Mouse (Mus musculus) hindbrain, embryonic 10.5 days (tissue): ENCODE results near the gene Cdca5. TPM values are rescaled to one million over a fixed set of nuclear protein-coding genes. Genes with fewer than 3 reads are reported as not detected.

Experiments used
- DNase-seq: peaks from one replicate; pipeline ENCODE4 v3.0.0-alpha.2; 2017; ENCODE audit warnings: low spot score
- H3K27ac ChIP-seq: fragments of 300-500 bp; sonication (generic); 2 replicates; pipeline ENCODE4 v1.5.1; 2016; ENCODE audit warnings: mild to moderate bottlenecking, moderate library complexity
- H3K27me3 ChIP-seq: fragments of 300-500 bp; sonication (generic); 2 replicates; pipeline ENCODE4 v1.6.1; 2016; ENCODE audit warnings: mild to moderate bottlenecking; ENCODE audit not compliant: poor library complexity, insufficient read depth, severe bottlenecking
- H3K36me3 ChIP-seq: fragments of 300-500 bp; sonication (generic); 2 replicates; pipeline ENCODE4 v1.6.1; 2016; ENCODE audit warnings: mild to moderate bottlenecking, moderate library complexity
- H3K4me1 ChIP-seq: fragments of 300-500 bp; sonication (generic); replicated peaks from 2 replicates; pipeline ENCODE4 v1.6.1; 2016; ENCODE audit warnings: mild to moderate bottlenecking
- H3K4me3 ChIP-seq: fragments of 300-500 bp; sonication (generic); 2 replicates; pipeline ENCODE4 v1.5.1; 2016; ENCODE audit warnings: mild to moderate bottlenecking, moderate library complexity
- H3K9me3 ChIP-seq: fragments of 300-500 bp; sonication (generic); 2 replicates; pipeline ENCODE4 v1.6.1; 2016; ENCODE audit warnings: mild to moderate bottlenecking, moderate library complexity
- WGBS: fragments of 180-500 bp; shearing (Covaris S2); methylation state at CpG from one replicate; pipeline ENCODE4 v1.1.7; 2016; 5-methylcytosine and 5-hydroxymethylcytosine counted together
- polyA plus RNA-seq: library from polyadenylated mRNA; unstranded; fragments of >200 nt; fragmentation: Nextera tagmentation; extraction: Ambion mirVana; gene quantifications from 2 replicates; pipeline ENCODE4 v1.2.1, GENCODE M21; 2016

The Cdca5 gene
- polyA plus RNA-seq, 1 experiment from 2014 or later = 57.7 TPM

- Histone ChIP-seq H3K27me3 (no peaks in the 10 kb centered on the region), H3K27ac (peak within 1 kb of the TSS; percentile 97), H3K9me3 (no peaks in the 10 kb centered on the region), H3K36me3 (peaks cover 23% of the 10 kb centered on the region), H3K4me1 (peaks cover 22% of the 10 kb centered on the region), H3K4me3 (peak within 1 kb of the TSS; percentile 74)
- WGBS = under 1% methylated on average over 15 of the region's 15 CpGs
- peak; percentile 89 for DNase-seq
Observed at GRCm38 (mm10) chr19:6141394-6141749, 56.6 kb downstream of the Cdca5 start, which contains the start of gene Arl2. TSS of gene Arl2 (minus strand) at chr19:6141548.

Other genes with a start within 250 kb of the Cdca5 start
- gene Frmd8, start 209.7 kb upstream of the Cdca5 start, polyA plus RNA-seq = 37.2 and 37.8 TPM in 2 replicates
- 2.8 TPM in 2 replicates for gene Slc25a45, start 207.2 kb upstream of the Cdca5 start, polyA plus RNA-seq
- gene Tigd3, start 190.8 kb upstream of the Cdca5 start, polyA plus RNA-seq = 9.9 and 11.3 TPM in 2 replicates
- 225 TPM in 2 replicates for gene Dpf2, start 172.0 kb upstream of the Cdca5 start, polyA plus RNA-seq
- gene Cdc42ep2, start 160.2 kb upstream of the Cdca5 start, polyA plus RNA-seq = 2.0 and 2.9 TPM in 2 replicates
- gene Pola2, start 120.8 kb upstream of the Cdca5 start, polyA plus RNA-seq = 83.7 and 110 TPM in 2 replicates
- gene Slc22a20, start 98.8 kb upstream of the Cdca5 start, polyA plus RNA-seq = not detected in 2 replicates
- gene Capn1, start 69.1 kb upstream of the Cdca5 start, polyA plus RNA-seq = 5.9 and 6.5 TPM in 2 replicates
- 37.0 and 39.2 TPM in 2 replicates for gene Syvn1, start 38.4 kb upstream of the Cdca5 start, polyA plus RNA-seq
- 77.8 and 81.7 TPM in 2 replicates for gene Mrpl49, start 27.2 kb upstream of the Cdca5 start, polyA plus RNA-seq
- gene Fau, start 27.1 kb upstream of the Cdca5 start, polyA plus RNA-seq = 764 and 815 TPM in 2 replicates
- gene Znhit2, start 23.8 kb upstream of the Cdca5 start, polyA plus RNA-seq = 38.3 and 41.9 TPM in 2 replicates
- gene Tm7sf2, start 16.6 kb upstream of the Cdca5 start, polyA plus RNA-seq = 37.2 and 41.3 TPM in 2 replicates
- 70.2 and 74.9 TPM in 2 replicates for gene Vps51, start 7.8 kb upstream of the Cdca5 start, polyA plus RNA-seq
- gene Tmem262, start 5.0 kb upstream of the Cdca5 start, polyA plus RNA-seq = not detected in 2 replicates
- gene Gm28374, start 2.7 kb upstream of the Cdca5 start, polyA plus RNA-seq = 2.4 and 2.6 TPM in 2 replicates
- 79.2 and 87.1 TPM in 2 replicates for gene Zfpl1, start within 50 bp of the Cdca5 start, polyA plus RNA-seq
- 0.38 and 0.83 TPM in 2 replicates for gene AC131692.1, start 9.4 kb downstream of the Cdca5 start, polyA plus RNA-seq
- gene Naaladl1, start 20.8 kb downstream of the Cdca5 start, polyA plus RNA-seq = 0.64 and 0.90 TPM in 2 replicates
- 70.0 and 70.1 TPM in 2 replicates for gene Sac3d1, start 33.7 kb downstream of the Cdca5 start, polyA plus RNA-seq
- gene Snx15, start 43.3 kb downstream of the Cdca5 start, polyA plus RNA-seq = 27.0 and 35.1 TPM in 2 replicates
- gene Batf2, start 56.0 kb downstream of the Cdca5 start, polyA plus RNA-seq = 0.09 TPM in 1 of 2 replicates, not detected in the other
- 125 and 130 TPM in 2 replicates for gene Arl2, start 56.6 kb downstream of the Cdca5 start, polyA plus RNA-seq
- gene Majin, start 99.4 kb downstream of the Cdca5 start, polyA plus RNA-seq = 0.12 TPM in 1 of 2 replicates, not detected in the other
- gene Gpha2, start 141.4 kb downstream of the Cdca5 start, polyA plus RNA-seq = 0.57 TPM in 1 of 2 replicates, not detected in the other
- gene Ppp2r5b, start 150.9 kb downstream of the Cdca5 start, polyA plus RNA-seq = 37.8 and 53.8 TPM in 2 replicates
- 10.3 and 14.9 TPM in 2 replicates for gene Atg2a, start 156.7 kb downstream of the Cdca5 start, polyA plus RNA-seq
- gene Ehd1, start 191.7 kb downstream of the Cdca5 start, polyA plus RNA-seq = 87.8 and 103 TPM in 2 replicates
- gene Cdc42bpg, start 221.5 kb downstream of the Cdca5 start, polyA plus RNA-seq = 0.29 and 0.37 TPM in 2 replicates
- gene Men1, start 250.0 kb downstream of the Cdca5 start, polyA plus RNA-seq = 125 and 129 TPM in 2 replicates